Mouse (Mus musculus): ENCODE measurements at regions not wholly inside any gene's neighbourhood (a gene's known extent, or its start where the extent isn't known, plus 50 kb on each side); places are given as distances from the start of the nearest gene placed in this dataset.

DNA sequence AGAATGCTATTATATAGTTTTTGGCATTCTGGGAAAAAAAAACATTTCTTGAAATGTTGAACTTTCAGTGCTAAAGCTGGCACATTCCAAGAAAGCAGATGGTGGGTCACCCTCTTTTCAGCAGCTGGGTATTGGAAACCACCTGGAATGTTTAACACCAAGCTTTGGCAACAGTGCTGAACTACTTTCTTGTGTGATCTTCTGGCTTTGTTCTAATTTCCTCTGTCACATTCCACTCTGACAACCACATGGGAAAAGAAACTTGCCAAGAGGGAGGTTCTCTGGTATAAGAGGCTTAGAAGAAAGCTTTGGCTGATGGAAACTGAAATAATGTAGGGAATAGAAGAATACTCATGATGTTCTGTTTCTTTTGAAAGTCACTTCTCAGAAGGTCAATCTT, 920.4 kb upstream of the Tenm4 start:
- no peak for DNase-seq (ENCODE audit: low spot score in 2 of 2)

DNA sequence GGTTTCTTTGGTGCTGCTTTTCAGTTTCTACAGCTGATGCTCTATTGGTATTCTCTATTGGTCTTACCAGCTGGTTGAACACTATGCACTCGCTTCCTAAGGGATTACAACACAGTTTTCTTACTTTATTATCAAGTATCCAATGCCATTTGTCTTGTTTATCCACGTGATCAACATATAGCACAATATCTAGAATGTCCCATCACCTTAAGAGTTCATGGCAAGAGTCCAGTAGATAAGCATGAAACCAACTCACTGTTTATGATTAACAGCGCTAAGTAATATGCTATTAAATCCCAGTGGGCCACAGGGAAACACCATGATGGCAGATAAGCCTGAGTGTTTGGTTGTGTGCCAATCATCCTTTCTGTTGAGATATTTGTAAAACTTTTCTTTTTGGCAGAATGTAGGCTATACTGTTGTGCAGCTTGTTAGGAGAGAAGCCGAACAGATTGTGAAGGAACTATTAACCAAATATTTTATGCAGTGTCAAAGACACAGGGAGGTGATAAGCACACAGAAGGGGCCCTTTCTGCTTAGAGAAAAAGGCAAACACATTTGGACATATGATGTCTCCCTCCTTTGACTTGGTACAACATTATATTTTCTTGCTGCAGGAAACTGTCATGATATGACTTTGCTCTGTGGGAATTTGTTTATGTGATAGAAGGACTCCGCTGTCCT, 917.0 kb upstream of the Tenm4 start:
- DNase-seq (ENCODE audit: low spot score in 2 of 2) = no peak

DNA sequence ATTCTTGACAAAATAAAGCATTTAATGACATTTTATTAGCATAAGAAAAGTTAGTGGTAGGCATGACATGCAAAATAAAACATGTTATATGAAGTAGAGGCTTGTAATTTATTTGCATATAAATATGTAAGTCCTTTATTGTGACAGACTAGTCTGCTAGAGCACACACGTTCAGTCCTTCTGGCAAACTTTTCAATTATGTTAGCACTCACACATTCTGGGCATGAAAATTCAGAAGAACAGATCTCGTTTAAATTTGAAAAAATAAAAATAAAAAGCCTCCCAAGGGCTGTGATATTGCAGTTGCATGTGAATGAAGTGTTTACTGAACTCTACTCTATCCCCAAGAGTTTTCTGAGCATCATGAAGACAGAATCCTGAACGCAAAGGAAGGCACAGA, 916.1 kb upstream of the Tenm4 start:
- no peak for DNase-seq (ENCODE audit: low spot score in 2 of 2)

GRCm38 (mm10) chr7:95255699-95256098, 915.3 kb upstream of the Tenm4 start:
- DNase-seq (ENCODE audit: low spot score in 2 of 2) = no peak

GRCm38 (mm10) chr7:95262942-95263341, 908.1 kb upstream of the Tenm4 start:
- DNase-seq (ENCODE audit: low spot score in 2 of 2) = no peak

- DNase-seq (ENCODE audit: low spot score in 2 of 2) = no peak
These were observed 893.8 kb upstream of the Tenm4 start for GRCm38 (mm10) chr7:95277237-95277636.

DNA sequence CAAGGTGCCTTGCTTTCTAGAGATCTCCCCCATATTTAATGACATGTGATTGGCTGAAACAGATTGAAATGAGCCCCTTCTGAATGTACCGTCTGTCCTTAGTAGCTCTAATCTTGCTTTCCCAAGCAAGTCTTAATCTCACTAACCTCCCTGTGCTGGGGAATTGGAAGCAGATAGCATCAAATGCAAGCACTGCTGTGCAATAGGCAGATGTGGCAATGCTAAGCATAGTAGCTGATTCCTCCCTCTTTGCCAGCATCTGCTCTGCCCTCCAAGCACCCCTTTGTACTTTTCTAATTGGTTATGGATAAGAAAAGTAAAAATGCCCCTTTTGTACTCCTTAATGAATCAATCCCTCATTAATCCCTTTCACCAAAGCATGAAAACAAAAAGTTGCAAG, 857.4 kb upstream of the Tenm4 start:
- no peak for DNase-seq (ENCODE audit: low spot score in 2 of 2)

DNA sequence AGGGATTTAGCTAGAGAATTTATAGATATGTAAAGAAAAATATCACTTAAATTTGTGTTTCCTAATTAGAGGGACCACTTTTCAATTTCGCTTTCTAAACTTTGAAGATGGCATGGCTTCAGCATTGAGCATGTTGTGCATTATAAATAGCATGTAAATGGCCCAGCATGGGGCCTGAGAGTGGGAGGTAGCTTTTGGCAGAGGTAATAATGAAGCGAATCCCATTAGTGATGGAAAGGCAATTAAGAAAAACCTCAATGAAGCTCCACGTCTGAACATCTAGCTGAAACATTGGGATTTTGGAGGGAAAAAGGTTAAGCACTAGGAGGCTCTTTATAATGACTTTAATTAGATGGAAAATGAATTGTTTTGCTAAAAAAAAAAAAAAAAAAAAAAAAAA, 848.0 kb upstream of the Tenm4 start:
- DNase-seq (ENCODE audit: low spot score in 2 of 2) = no peak

DNA sequence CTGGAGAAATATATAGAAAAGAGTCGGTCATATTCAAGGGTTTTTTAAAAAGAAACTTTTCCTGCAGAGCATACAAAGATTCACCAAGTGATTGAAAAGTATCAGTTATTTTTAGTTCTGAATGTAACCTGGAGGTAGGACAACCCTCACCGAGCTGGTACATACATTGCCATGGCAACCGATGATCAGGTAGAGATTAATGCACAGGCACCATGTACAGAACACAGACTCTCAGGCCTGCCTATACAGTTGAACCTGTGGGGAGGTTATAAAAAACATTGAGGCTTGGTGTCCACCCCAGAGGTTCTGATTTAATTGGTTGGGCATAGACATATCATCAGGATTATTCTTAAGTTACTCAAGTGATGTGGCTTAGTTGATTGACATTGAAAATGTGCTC, 846.1 kb upstream of the Tenm4 start:
- no peak for DNase-seq (ENCODE audit: low spot score in 2 of 2)

DNA sequence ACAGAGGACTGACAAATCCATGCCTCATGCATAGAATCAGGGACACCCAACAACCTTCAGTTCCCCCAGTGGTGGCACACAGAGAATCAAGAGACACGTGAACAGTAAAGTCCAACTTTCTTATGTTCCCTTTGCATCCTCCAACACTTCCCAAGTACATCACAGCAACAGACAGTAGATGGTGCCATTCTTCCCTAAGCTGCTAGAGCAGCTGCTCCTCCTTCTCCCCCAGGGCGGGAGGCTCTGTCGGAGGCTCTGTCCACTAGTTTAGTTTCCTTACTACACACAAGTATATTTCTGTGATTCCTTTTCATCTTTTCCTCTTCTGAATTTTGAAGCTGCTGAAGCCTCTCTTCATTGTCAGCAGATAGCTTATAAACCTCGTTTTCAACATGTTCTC, 839.0 kb upstream of the Tenm4 start:
- peak in 1 of 2 experiments; percentile 6 for DNase-seq (ENCODE audit: low spot score in 2 of 2)

DNA sequence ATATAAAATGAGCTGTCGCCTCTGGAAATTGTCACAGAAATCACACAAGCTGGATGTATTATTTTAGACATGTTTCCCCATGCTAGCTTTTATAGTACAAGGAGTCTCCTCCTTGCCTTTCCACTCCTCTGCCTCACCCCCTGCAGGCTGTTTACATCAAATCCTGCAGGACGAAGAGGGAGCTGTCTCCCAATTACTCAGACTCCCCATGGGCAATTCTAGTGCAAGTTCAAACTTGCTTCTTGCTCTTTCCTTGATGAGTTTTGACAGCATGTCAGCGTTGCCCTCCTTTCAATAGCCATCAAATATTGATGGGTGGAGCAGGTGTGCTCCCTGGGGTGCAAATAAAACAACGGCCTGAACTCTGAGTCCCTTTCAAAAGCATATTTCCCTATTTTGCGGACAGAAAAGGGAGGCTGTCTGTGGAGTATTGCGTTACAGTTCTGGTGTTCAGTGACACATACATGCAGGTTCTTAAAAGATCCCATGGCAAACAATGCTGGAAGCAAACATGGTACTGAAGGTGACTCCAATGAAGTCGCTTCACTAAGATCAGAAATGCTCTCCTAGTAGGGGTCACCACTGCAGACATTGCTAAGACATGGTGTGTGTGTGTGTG, 820.8 kb upstream of the Tenm4 start:
- no peak for DNase-seq (ENCODE audit: low spot score in 2 of 2)

DNA sequence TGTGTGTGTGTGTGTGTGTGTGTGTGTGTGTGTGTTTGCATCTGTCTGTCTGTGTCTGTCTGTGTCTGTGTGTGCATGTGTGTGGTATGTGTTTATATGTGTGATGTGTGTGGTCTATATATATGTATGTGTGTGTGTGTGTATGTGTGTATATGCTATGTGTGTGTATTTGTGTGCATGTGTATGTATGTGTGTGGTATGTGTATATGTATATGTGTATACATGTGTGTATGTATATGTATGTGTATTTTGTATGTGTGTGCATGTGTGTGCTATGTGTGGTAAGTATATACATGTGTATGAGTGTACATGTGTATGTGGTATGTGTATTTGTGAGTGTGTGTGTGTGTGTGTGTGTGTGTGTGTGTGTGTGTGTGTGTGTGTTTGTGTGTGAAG, 820.2 kb upstream of the Tenm4 start:
- DNase-seq (ENCODE audit: low spot score in 2 of 2) = no peak

DNA sequence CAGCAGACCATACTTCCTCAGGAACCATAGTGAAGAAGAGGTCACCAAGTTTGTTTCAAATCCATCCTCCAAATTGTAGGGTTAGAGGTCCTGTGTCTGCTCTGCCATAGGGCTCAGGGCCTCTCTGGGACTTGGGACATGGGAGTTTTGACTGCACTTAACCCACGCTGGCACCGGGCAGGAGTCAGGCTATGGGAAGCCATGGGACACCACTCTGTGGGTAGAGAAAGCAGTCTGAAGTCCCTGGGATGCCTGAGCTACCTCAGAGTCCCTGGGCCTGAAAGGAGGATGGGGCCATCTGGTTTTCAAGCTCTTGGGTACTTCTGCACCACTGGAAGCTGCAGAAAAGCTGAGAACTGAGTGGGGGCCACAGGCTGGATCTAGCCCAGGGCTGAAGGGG, 819.7 kb upstream of the Tenm4 start:
- DNase-seq (ENCODE audit: low spot score in 2 of 2) = no peak

DNA sequence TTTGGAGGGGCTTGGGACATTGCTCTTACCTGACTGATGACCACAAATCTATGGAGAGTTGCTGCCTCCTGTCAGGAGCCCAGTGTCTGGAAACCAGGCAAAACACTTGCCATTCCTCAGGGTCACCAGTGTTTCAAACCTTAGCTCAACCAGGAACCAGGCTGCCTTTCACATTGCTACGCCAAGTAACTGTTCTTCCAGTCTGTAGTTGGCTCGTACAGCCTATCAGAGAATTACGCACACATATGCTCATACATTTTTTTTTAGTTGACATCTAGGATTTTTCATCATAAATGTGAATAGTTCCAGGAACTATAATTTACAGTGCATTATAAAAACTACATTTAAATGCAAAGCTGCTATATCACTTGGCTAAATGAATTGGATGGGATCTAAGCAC, 818.9 kb upstream of the Tenm4 start:
- DNase-seq (ENCODE audit: low spot score in 2 of 2) = no peak

- DNase-seq (ENCODE audit: low spot score in 2 of 2) = no peak
These were observed 816.1 kb upstream of the Tenm4 start for GRCm38 (mm10) chr7:95354991-95355390.

DNA sequence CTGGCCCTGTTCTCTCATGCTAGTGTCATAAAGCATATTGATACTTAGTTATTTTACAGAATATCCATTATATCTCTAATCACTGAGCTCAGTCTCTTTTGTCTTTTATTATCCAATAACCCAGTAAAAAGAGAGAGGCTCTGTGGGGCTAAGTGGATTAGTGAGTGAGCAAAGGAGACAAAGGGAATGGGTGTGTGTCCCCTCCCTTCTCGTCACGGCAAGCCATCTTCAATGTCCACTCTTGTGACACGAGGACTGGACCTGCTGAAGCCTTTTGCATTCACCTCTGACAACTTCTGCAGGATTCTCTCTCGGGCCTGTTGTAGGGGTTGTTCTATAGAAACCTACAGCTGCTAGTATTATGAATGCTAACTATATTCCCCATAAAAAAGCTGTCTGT, 812.3 kb upstream of the Tenm4 start:
- no peak for DNase-seq (ENCODE audit: low spot score in 2 of 2)

DNA sequence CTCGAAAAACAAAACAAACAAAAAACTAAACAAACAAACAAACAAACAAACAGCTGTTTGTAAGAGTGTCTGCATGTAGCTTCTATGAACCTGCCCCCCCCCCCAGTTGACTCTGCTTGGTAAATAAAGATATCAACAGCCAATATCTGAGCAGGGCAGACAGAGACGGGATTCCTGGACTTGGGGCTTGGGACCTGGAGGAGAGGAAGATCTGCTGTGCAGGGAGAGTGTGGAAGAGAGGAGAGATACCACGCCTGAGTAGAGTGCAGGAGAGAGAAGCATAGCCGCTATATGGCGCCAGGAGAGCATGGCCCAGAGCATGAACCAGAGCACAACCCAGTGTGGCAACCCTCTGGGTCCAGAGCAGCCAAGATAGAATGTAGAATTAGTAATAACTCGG, 811.9 kb upstream of the Tenm4 start:
- DNase-seq (ENCODE audit: low spot score in 2 of 2) = no peak
